Mouse (Mus musculus) hematopoietic stem cell, adult 5-6 weeks (primary cell): Measurements from ENCODE around the gene Rxfp4. TPM values are rescaled to one million over a fixed set of nuclear protein-coding genes. Genes with fewer than 3 reads are reported as not detected.

ENCODE experiments used
- total RNA-seq: library from RNA; stranded (forward); fragments of 172-1452, 232-1000 nt; gene quantifications from 2 replicates; pipeline ENCODE4 v1.2.3, GENCODE M21; 2017

Gene Rxfp4
- total RNA-seq, 1 experiment from 2014 or later: not detected

Other genes starting within 250 kb of the Rxfp4 start
- gene Pmf1, start 242.8 kb downstream of the Rxfp4 start, total RNA-seq: 60.8 and 97.2 TPM in 2 replicates
- 11.5 and 15.6 TPM in 2 replicates for gene Slc25a44, start 228.0 kb downstream of the Rxfp4 start, total RNA-seq
- gene Sema4a, start 192.0 kb downstream of the Rxfp4 start, total RNA-seq: 4.3 and 18.6 TPM in 2 replicates
- gene Lmna, start 143.2 kb downstream of the Rxfp4 start, total RNA-seq: 7.1 and 21.5 TPM in 2 replicates
- gene Mex3a, start 120.7 kb downstream of the Rxfp4 start, total RNA-seq: 17.8 and 18.9 TPM in 2 replicates
- gene Rab25, start 104.8 kb downstream of the Rxfp4 start, total RNA-seq: not detected in 2 replicates
- gene Lamtor2, start 100.1 kb downstream of the Rxfp4 start, total RNA-seq: 51.2 and 54.4 TPM in 2 replicates
- gene Ubqln4, start 99.4 kb downstream of the Rxfp4 start, total RNA-seq: 30.4 and 49.8 TPM in 2 replicates
- 106 and 110 TPM in 2 replicates for gene Ssr2, start 77.3 kb downstream of the Rxfp4 start, total RNA-seq
- 118 and 149 TPM in 2 replicates for gene Arhgef2, start 47.2 kb downstream of the Rxfp4 start, total RNA-seq
- gene Khdc4, start 32.7 kb upstream of the Rxfp4 start, total RNA-seq: 60.0 and 90.2 TPM in 2 replicates
- gene Rit1, start 63.7 kb upstream of the Rxfp4 start, total RNA-seq: 30.8 and 37.7 TPM in 2 replicates
- gene Syt11, start 122.0 kb upstream of the Rxfp4 start, total RNA-seq: 4.0 and 4.1 TPM in 2 replicates
- 28.5 and 44.9 TPM in 2 replicates for gene Gon4l, start 182.1 kb upstream of the Rxfp4 start, total RNA-seq